10 mouse cellular contexts compared by ENCODE assay signal in genomic region chr3:102543646-102544045, GRCm38 (mm10).
"Had no signal": no experiment of that assay in that cellular context is flagged by ENCODE, and none has a peak within 500 bp of the region (broad histone marks: within the 10 kb centered on the region; RNA-seq: fewer than 3 reads in every experiment).

No protein-coding gene starts in this region.

- H3K4me1 ChIP-seq: limb, embryonic 10.5 days; liver, embryonic 15.5 days; midbrain, embryonic 13.5 days had no signal

- ATAC-seq: lung, postnatal 0 days; midbrain, embryonic 13.5 days had no signal

- H3K27me3 ChIP-seq: liver, embryonic 15.5 days; midbrain, embryonic 13.5 days had no signal

- H3K9ac ChIP-seq: liver, embryonic 15.5 days; midbrain, embryonic 13.5 days had no signal

- H3K4me2 ChIP-seq: liver, embryonic 11.5 days; liver, embryonic 15.5 days; midbrain, embryonic 13.5 days had no signal

- H3K4me3 ChIP-seq: limb, embryonic 10.5 days; liver, embryonic 15.5 days; midbrain, embryonic 13.5 days had no signal

- H3K27ac ChIP-seq: limb, embryonic 10.5 days; liver, embryonic 15.5 days; midbrain, embryonic 13.5 days had no signal

- DNase-seq: kidney, postnatal 14 days; lung, adult 2 months; lung, postnatal 36 days; right cerebral cortex, postnatal 14 days; thymus, postnatal 4 days had no signal

- H3K36me3 ChIP-seq: limb, embryonic 10.5 days; liver, embryonic 15.5 days; midbrain, embryonic 13.5 days had no signal

- H3K9me3 ChIP-seq: limb, embryonic 10.5 days; liver, embryonic 15.5 days; midbrain, embryonic 13.5 days had no signal
